Mouse (Mus musculus) brain, adult 2 months (tissue): ENCODE measurements around the gene 2310022A10Rik.
"Not testable (repeated sequence)": the region's sequence is repeated elsewhere in the genome, so short reads cannot be mapped to it uniquely, and the experiment has no call there.

ENCODE experiments used
- DNase-seq: peaks from one replicate; pipeline ENCODE4 v3.0.0; 2011; ENCODE audit warnings: low read depth, low spot score

The 2310022A10Rik gene

GRCm38 (mm10) chr7:27612940-27613339, 59.9 kb downstream of the 2310022A10Rik start:
- peak; percentile 70 for DNase-seq

GRCm38 (mm10) chr7:27613751-27614499, 60.9 kb downstream of the 2310022A10Rik start:
- peak; percentile 89 for DNase-seq

GRCm38 (mm10) chr7:27621028-27621427, 68.0 kb downstream of the 2310022A10Rik start:
- peak; percentile 67 for DNase-seq

GRCm38 (mm10) chr7:27622234-27622633, 69.2 kb downstream of the 2310022A10Rik start:
- no peak for DNase-seq

- DNase-seq: no peak
Measured at GRCm38 (mm10) chr7:27624967-27625366, 71.9 kb downstream of the 2310022A10Rik start.

- no peak for DNase-seq
Measured at GRCm38 (mm10) chr7:27627707-27628106, 74.7 kb downstream of the 2310022A10Rik start.

GRCm38 (mm10) chr7:27628190-27628589, 75.2 kb downstream of the 2310022A10Rik start:
- DNase-seq: no peak

GRCm38 (mm10) chr7:27628816-27629215, 75.8 kb downstream of the 2310022A10Rik start:
- not testable (repeated sequence) for DNase-seq

- peak; percentile 68 for DNase-seq
Measured at GRCm38 (mm10) chr7:27631439-27631838, 78.4 kb downstream of the 2310022A10Rik start.
